Mouse (Mus musculus): Measurements from ENCODE around the gene Casc4. TPM values are rescaled to one million over a fixed set of nuclear protein-coding genes. Genes with fewer than 3 reads are reported as not detected.

The Casc4 gene
- polyA plus RNA-seq, 1 experiment from 2014 or later = 4.9 TPM

- no peak for TF ChIP-seq EP300 (IDR thresholded peaks at IDR 0.05; ENCODE audit: low read depth)
- no peak for TF ChIP-seq CTCF (IDR thresholded peaks at IDR 0.05; ENCODE audit: low read depth)
- ATAC-seq (peak; percentile 3; the same call in 1 of the 2 replicates), DNase-seq (peak; percentile 14)
- H3K4me3 ChIP-seq (ENCODE audit: low read depth, low read length) = peak overlapping the region; percentile 77
- H3K4me1 ChIP-seq (ENCODE audit: insufficient read depth) = peaks cover 12% of the 10 kb centered on the region
- peak overlapping the region; percentile 75 for H3K9ac ChIP-seq (replicated peaks)
- H3K27ac ChIP-seq (ENCODE audit: low read depth) = no peak overlapping the region
- H3K9me3 ChIP-seq (ENCODE audit: low read length) = no peaks in the 10 kb centered on the region
- WGBS (ENCODE audit: insufficient replicate concordance) = 3% methylated on average over 18 of the region's 18 CpGs
- peaks cover 7% of the 10 kb centered on the region; the same call in 1 of the 2 replicates for H3K27me3 ChIP-seq (ENCODE audit: insufficient read depth, low read length)
- H3K36me3 ChIP-seq (replicated peaks; ENCODE audit: insufficient read depth, low read length) = no peaks in the 10 kb centered on the region
- H3K4me2 ChIP-seq (ENCODE audit: low read depth, low read length) = peak overlapping the region; percentile 98
These were observed 634 bp upstream of the Casc4 start for GRCm38 (mm10) chr2:121866071-121866601.

DNA sequence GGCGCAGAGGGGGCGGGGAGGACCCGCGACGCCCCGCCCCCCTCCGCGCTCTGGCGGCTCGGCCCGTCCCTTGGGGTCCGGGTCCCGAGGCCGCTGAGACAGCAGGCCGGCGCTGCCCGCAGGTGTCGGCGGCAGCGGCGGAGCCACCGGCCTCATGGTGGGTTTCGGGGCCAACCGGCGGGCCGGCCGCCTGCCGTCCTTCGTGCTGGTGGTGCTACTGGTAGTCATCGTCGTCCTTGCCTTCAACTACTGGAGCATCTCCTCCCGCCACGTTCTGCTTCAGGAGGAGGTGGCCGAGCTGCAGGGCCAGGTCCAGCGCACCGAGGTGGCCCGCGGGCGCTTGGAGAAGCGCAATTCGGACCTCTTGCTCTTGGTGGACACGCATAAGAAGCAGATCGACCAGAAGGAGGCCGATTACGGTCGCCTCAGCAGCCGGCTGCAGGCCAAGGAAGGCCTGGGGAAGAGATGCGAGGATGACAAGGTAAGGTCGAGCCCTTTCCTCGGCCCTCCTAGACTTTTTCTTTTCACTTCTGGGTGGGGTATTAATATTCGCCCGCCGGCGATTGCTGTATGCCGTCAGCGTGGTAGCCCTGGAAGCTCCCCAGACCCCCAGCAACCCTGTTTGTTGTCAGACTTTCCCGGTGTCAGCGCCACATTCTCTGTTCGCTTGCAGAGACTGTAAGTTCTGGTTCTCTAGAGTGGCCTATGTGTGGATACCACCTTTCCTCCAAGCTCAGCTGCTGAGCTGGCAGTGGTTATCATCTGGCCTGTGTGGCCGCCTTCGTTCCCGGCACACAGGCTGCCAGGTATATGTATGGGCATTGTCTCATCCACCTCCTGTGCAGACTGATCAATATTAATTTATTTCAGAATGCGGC, 520 bp downstream of the Casc4 start:
- peaks cover 12% of the 10 kb centered on the region for H3K4me1 ChIP-seq (ENCODE audit: insufficient read depth)
- peaks cover 7% of the 10 kb centered on the region; the same call in 1 of the 2 replicates for H3K27me3 ChIP-seq (ENCODE audit: insufficient read depth, low read length)
- ATAC-seq (peak; percentile 47), DNase-seq (no peak)
- no peaks in the 10 kb centered on the region for H3K9me3 ChIP-seq (ENCODE audit: low read length)
- TF ChIP-seq CTCF (IDR thresholded peaks at IDR 0.05; ENCODE audit: low read depth) (no peak), EP300 (IDR thresholded peaks at IDR 0.05; ENCODE audit: low read depth) (no peak)
- H3K9ac ChIP-seq (replicated peaks) = peak overlapping the region; percentile 75
- peak overlapping the region; percentile 52; the same call in 1 of the 2 replicates for H3K27ac ChIP-seq (ENCODE audit: low read depth)
- WGBS (ENCODE audit: insufficient replicate concordance) = 1% methylated on average over 49 of the region's 63 CpGs
- no peaks in the 10 kb centered on the region for H3K36me3 ChIP-seq (replicated peaks; ENCODE audit: insufficient read depth, low read length)
- H3K4me2 ChIP-seq (ENCODE audit: low read depth, low read length) = peak overlapping the region; percentile 98
- H3K4me3 ChIP-seq (ENCODE audit: low read depth, low read length) = peak overlapping the region; percentile 77

- DNase-seq = no peak
- no peaks in the 10 kb centered on the region for H3K9me3 ChIP-seq (ENCODE audit: low read length)
- no peak for TF ChIP-seq EP300 (IDR thresholded peaks at IDR 0.05; ENCODE audit: low read depth)
- no peak for TF ChIP-seq CTCF (IDR thresholded peaks at IDR 0.05; ENCODE audit: low read depth)
- no peak for ATAC-seq
- WGBS (ENCODE audit: insufficient replicate concordance) = 88% methylated on average over 1 of the region's 1 CpGs
- no peak overlapping the region for H3K4me2 ChIP-seq (ENCODE audit: low read depth, low read length)
- no peaks in the 10 kb centered on the region for H3K36me3 ChIP-seq (replicated peaks; ENCODE audit: insufficient read depth, low read length)
- H3K27me3 ChIP-seq (ENCODE audit: insufficient read depth, low read length) = no peaks in the 10 kb centered on the region
- no peak overlapping the region for H3K4me3 ChIP-seq (ENCODE audit: low read depth, low read length)
- no peaks in the 10 kb centered on the region for H3K4me1 ChIP-seq (ENCODE audit: insufficient read depth)
- no peak overlapping the region for H3K9ac ChIP-seq (replicated peaks)
- no peak overlapping the region for H3K27ac ChIP-seq (ENCODE audit: low read depth)
These were observed 12.7 kb downstream of the Casc4 start for GRCm38 (mm10) chr2:121879506-121879905.

GRCm38 (mm10) chr2:121885509-121886106, 18.8 kb downstream of the Casc4 start:
- no peak for DNase-seq
- 29% methylated on average over 1 of the region's 1 CpGs for WGBS (ENCODE audit: insufficient replicate concordance)
- H3K27ac ChIP-seq (ENCODE audit: low read depth) = no peak overlapping the region
- no peak overlapping the region for H3K9ac ChIP-seq (replicated peaks)
- H3K4me3 ChIP-seq (ENCODE audit: low read depth, low read length) = no peak overlapping the region
- no peaks in the 10 kb centered on the region for H3K27me3 ChIP-seq (ENCODE audit: insufficient read depth, low read length)
- TF ChIP-seq EP300 (IDR thresholded peaks at IDR 0.05; ENCODE audit: low read depth) = no peak
- no peak for TF ChIP-seq CTCF (IDR thresholded peaks at IDR 0.05; ENCODE audit: low read depth)
- no peak for ATAC-seq
- 0 out of 2 replicates have a peak, but pooled peaks cover 4% of the 10 kb centered on the region for H3K4me1 ChIP-seq (ENCODE audit: insufficient read depth)
- H3K9me3 ChIP-seq (ENCODE audit: low read length) = no peaks in the 10 kb centered on the region
- H3K36me3 ChIP-seq (replicated peaks; ENCODE audit: insufficient read depth, low read length) = no peaks in the 10 kb centered on the region
- no peak overlapping the region for H3K4me2 ChIP-seq (ENCODE audit: low read depth, low read length)

DNA sequence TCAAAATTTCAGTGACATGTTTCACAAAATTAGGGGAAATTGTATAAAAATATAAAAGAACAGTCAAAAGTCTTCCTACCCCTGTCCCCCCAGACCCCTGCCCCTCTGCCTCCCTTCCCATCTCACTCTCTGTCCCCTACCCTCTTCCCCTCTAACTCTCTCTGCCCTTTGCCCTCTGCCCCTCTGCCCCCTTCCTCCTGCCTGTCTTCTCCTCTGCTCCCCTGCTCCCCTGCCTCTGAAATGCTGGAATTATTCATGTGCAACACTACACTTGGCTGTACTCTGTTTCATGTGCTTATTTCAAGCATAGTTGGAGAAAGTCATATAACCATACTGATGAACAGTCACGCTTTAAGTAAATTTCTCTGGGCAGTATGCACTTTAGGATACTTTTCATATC, 19.6 kb downstream of the Casc4 start:
- DNase-seq (no peak), ATAC-seq (no peak)
- Histone ChIP-seq H3K9me3 (ENCODE audit: low read length) (no peaks in the 10 kb centered on the region), H3K27ac (ENCODE audit: low read depth) (no peak overlapping the region), H3K36me3 (replicated peaks; ENCODE audit: insufficient read depth, low read length) (no peaks in the 10 kb centered on the region), H3K4me3 (ENCODE audit: low read depth, low read length) (no peak overlapping the region), H3K27me3 (ENCODE audit: insufficient read depth, low read length) (no peaks in the 10 kb centered on the region), H3K4me1 (ENCODE audit: insufficient read depth) (0 out of 2 replicates have a peak, but pooled peaks cover 4% of the 10 kb centered on the region), H3K4me2 (ENCODE audit: low read depth, low read length) (no peak overlapping the region), H3K9ac (replicated peaks) (no peak overlapping the region)
- TF ChIP-seq CTCF (IDR thresholded peaks at IDR 0.05; ENCODE audit: low read depth) (no peak), EP300 (IDR thresholded peaks at IDR 0.05; ENCODE audit: low read depth) (no peak)
- WGBS (ENCODE audit: insufficient replicate concordance) = 82% methylated on average over 1 of the region's 1 CpGs

All from liver, postnatal 0 days (tissue).